Mouse (Mus musculus) lung, postnatal 0 days (tissue): ENCODE data around the gene Tfip11. TPM values are rescaled to one million over a fixed set of nuclear protein-coding genes. Genes with fewer than 3 reads are reported as not detected.

Experiments used
- ATAC-seq: fragments of 200-750 bp; cut with Nextera tagmentation; 2 replicates; pipeline ENCODE4 v1.8.0; 2017; ENCODE audit warnings: moderate library complexity
- DNase-seq: peaks from one replicate; pipeline ENCODE4 v3.0.0-alpha.2; 2016; ENCODE audit warnings: low spot score
- H3K27ac ChIP-seq: fragments of 300-500 bp; sonication (generic); 2 replicates; pipeline ENCODE4 v1.5.1; 2014; ENCODE audit warnings: antibody characterized with exemption, mild to moderate bottlenecking, low read length, mixed read lengths
- H3K27me3 ChIP-seq: fragments of 300-500 bp; sonication (generic); replicated peaks from 2 replicates; pipeline ENCODE4 v1.6.1; 2014; ENCODE audit warnings: low read length, mixed read lengths; ENCODE audit not compliant: insufficient read depth
- H3K36me3 ChIP-seq: fragments of 300-500 bp; sonication (generic); 2 replicates; pipeline ENCODE4 v1.6.1; 2014; ENCODE audit warnings: low read length, mixed read lengths; ENCODE audit not compliant: insufficient read depth
- H3K4me1 ChIP-seq: fragments of 300-500 bp; sonication (generic); 2 replicates; pipeline ENCODE4 v1.6.1; 2014; ENCODE audit warnings: antibody characterized with exemption, low read depth, low read length, mixed read lengths; ENCODE audit not compliant: insufficient read depth
- H3K4me2 ChIP-seq: fragments of 300-500 bp; sonication (generic); replicated peaks from 2 replicates; pipeline ENCODE4 v1.6.1; 2014; ENCODE audit warnings: low read depth, mild to moderate bottlenecking, low read length, moderate library complexity, mixed read lengths
- H3K4me3 ChIP-seq: fragments of 300-500 bp; sonication (generic); 2 replicates; pipeline ENCODE4 v1.5.1; 2014; ENCODE audit warnings: low read depth, low read length
- H3K9ac ChIP-seq: fragments of 300-500 bp; sonication (generic); replicated peaks from 2 replicates; pipeline ENCODE4 v1.6.1; 2014; ENCODE audit warnings: low read depth, mild to moderate bottlenecking
- H3K9me3 ChIP-seq: fragments of 300-500 bp; sonication (generic); 2 replicates; pipeline ENCODE4 v1.6.1; 2016; ENCODE audit warnings: low read length, mixed read lengths
- CTCF ChIP-seq: IDR thresholded peaks from 2 replicates; pipeline ENCODE4 v1.5.1; 2016; ENCODE audit warnings: antibody characterized with exemption, mild to moderate bottlenecking
- EP300 ChIP-seq: IDR thresholded peaks from 2 replicates; pipeline ENCODE4 v1.6.1; 2016; ENCODE audit warnings: antibody characterized with exemption, mild to moderate bottlenecking, control low read depth
- WGBS: fragments of 180-500 bp; shearing (Covaris S2); extraction: QIAGEN DNeasy Blood & Tissue Kit; methylation state at CpG from one replicate; pipeline ENCODE4 v1.1.7; 2014; 5-methylcytosine and 5-hydroxymethylcytosine counted together
- polyA plus RNA-seq: library from polyadenylated mRNA; unstranded; fragments of >200 nt; fragmentation: Nextera tagmentation; extraction: Ambion mirVana; gene quantifications from 2 replicates; pipeline ENCODE4 v1.2.1, GENCODE M21; 2015

Tfip11 gene
- polyA plus RNA-seq, result 16.0 and 16.7 TPM in 2 replicates

DNA sequence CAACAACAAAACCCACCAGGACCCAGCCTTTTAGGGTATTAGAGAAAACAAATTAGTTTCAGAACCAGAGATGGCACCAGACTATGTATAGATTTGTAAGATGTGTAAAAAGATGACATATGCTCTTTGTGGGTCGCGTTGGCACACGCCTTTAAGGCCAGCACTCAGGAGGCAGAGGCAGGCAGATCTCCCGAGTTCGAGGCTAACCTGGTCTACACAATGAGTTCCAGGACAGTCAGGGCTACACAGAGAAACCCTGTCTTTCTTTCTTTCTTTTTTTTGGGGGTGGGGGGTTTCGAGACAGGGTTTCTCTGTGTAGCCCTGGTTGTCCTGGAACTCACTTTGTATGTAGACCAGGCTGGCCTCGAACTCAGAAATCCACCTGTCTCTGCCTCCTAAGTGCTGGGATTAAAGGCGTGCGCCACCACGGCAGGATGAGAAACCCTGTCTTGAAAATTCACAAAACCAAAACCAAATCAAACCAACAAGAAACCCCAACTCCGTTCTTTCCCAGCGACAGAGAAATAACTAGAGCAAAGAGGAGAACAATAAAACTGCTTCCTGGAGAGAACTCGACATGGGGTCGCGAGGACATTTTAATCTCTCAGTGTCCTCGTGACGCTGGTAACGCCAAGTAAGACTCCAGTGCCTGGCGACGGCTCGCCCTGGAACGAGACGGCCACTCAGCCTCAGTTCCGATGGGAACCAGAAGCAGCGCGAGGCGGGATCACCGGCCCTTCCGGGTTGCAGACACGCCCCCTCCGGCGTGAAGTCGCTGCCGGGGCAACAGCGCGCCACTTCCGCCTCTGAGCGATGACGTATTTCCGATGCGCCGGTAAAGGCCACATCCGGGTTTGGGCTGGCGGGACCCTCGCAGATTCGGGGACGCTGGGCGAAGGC is at the start of gene Tfip11:
TSS of gene Tfip11 (plus strand) at position 813 of the 900 bp plus-strand sequence.
- peak; percentile 98 for DNase-seq
- peak within 1 kb of the TSS; percentile 82 for H3K27ac ChIP-seq
- peaks cover 14% of the 10 kb centered on the region; the same call in 1 of the 2 replicates for H3K36me3 ChIP-seq
- TF ChIP-seq CTCF (0 out of 2 replicates have a peak, but pooled peaks have one; percentile 20), EP300 (no peak)
- peaks cover 9% of the 10 kb centered on the region for H3K4me1 ChIP-seq
- H3K9me3 ChIP-seq, result no peaks in the 10 kb centered on the region
- H3K4me2 ChIP-seq, result peak within 1 kb of the TSS; percentile 73
- H3K9ac ChIP-seq, result peak within 1 kb of the TSS; percentile 80
- H3K27me3 ChIP-seq, result no peaks in the 10 kb centered on the region
- peak; percentile 94 for ATAC-seq
- H3K4me3 ChIP-seq, result peak within 1 kb of the TSS; percentile 95
- WGBS, result 7% methylated on average over 48 of the region's 48 CpGs

DNA sequence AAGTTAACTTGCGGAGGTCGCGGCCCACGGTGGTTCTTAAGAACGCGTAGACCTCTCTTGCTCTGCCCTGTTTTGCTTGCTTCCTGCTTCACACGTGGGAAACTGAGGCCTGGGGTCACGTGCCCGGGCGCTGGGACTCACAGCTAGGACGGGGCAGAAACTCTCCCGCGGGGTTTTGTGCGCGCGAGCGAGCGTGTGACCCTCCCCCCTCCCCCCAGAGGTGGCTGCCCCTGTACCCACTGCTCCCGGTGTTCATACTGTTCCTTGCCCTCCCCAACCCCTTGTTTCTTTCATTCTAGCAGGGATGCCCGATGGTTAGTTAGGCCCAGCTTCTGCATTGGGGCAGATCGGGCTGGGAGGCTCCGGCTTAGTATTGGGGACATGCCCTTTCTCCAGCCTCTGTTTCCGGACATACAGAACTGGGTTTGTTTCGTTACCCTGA is 49.2 kb upstream of the Tfip11 start:
- Histone ChIP-seq H3K4me3 (peak overlapping the region; percentile 76), H3K4me2 (peak overlapping the region; percentile 87), H3K27me3 (no peaks in the 10 kb centered on the region), H3K9ac (peak overlapping the region; percentile 86), H3K9me3 (no peaks in the 10 kb centered on the region), H3K27ac (peak overlapping the region; percentile 89), H3K36me3 (no peaks in the 10 kb centered on the region), H3K4me1 (peaks cover 6% of the 10 kb centered on the region)
- under 1% methylated on average over 21 of the region's 24 CpGs for WGBS
- no peak for DNase-seq
- no peak for ATAC-seq
- TF ChIP-seq CTCF, result no peak
- no peak for TF ChIP-seq EP300

DNA sequence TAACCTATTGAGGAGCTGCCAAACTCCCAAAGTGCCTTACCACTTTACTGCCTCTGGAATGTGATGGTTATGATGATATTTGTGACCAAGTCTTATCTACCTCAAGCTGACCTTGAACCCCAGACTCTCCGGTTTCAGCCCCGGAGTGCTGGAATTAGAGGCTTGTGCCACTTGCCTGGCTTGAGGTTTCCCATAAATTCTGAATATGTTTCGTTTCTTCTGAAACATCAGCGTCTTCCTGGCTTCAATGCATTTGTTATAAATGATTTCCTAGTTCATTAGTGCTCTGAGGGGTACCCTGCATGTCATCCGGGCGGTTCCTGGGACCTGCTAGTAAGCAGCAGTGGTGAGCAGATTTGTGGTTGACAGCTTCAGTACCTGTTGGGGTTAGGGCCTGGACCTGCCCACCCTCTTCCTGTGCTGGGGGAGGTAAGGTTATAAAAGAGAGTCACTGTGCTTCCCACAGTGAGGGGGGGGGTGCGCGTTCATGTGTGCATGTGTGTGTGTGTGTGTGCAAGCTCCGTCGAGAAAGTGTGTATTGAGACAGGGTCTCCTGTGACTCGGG is 48.2 kb upstream of the Tfip11 start:
- Histone ChIP-seq H3K27me3 (no peaks in the 10 kb centered on the region), H3K9ac (no peak overlapping the region), H3K4me2 (peak overlapping the region; percentile 87), H3K4me3 (peak overlapping the region; percentile 76), H3K4me1 (peaks cover 6% of the 10 kb centered on the region), H3K9me3 (no peaks in the 10 kb centered on the region), H3K36me3 (no peaks in the 10 kb centered on the region), H3K27ac (no peak overlapping the region)
- WGBS, result 64% methylated on average over 11 of the region's 11 CpGs
- TF ChIP-seq EP300 (no peak), CTCF (no peak)
- ATAC-seq, result no peak
- DNase-seq, result no peak

DNA sequence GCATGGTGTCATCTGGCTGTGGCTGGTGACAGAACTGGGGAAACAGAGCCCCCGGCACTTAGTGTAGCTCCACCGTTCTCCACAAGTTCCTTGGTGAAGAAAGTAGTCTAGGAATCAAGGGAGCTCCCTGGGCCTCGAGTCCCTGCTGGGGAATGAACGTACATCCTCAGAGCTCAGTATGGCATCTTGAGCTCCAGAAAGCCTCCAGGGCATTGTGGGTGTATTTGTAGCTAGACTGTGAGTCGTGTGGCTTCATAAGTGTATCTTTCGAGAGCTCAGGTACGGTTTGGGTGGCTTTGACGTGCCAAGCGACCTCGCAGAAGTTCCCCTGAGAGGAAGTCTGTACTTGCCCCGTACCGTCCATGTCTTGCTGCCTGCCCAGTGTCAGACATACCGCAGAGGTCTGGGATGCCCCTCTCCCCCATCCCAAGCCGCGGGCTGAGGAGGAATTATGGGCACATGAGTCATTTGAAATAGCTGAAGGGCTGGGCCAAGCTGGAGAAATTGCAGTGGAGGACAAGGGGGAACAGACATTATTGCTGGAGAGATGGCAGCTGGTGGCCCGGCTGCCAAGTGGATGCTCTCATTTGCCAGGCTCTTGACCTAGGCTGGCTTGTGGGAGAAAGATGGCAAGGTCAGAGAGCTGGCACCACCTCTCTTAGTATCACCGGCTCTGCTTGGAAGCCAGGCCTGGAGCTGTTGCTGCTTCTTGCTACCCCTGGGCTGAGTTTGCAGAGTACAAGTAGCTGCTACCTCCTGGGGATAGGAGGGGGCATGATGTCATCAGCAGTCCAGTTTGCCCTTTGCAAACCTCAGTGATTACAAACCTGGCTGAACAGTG is 46.8 kb upstream of the Tfip11 start:
- no peak for ATAC-seq
- Histone ChIP-seq H3K4me2 (peak overlapping the region; percentile 87; the same call in 1 of the 2 replicates), H3K4me3 (no peak overlapping the region)

DNA sequence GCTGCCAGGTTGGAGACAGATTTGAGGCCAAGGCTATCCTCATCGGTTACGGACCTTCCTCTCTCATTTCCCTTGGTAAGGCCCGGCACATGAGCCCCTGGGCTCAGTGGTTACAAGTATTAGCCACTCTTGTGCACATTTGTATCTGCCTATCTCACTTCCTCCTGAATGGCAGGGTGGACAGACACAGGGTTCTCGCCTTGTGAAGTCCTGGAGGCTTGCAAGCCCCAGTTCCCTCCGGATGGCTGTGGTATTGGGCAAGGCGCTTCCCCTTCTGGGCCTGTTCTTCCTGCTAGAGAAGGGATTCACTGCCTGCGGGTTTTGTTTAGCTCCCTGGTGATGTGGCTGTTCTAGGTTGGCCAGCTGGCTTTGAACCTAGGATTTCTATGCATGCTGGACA is 46.0 kb upstream of the Tfip11 start:
- Histone ChIP-seq H3K36me3 (no peaks in the 10 kb centered on the region), H3K4me1 (peaks cover 6% of the 10 kb centered on the region), H3K27me3 (no peaks in the 10 kb centered on the region), H3K4me2 (peak overlapping the region; percentile 8; the same call in 1 of the 2 replicates), H3K9me3 (no peaks in the 10 kb centered on the region), H3K27ac (peak overlapping the region; percentile 88), H3K9ac (no peak overlapping the region; the same call in 1 of the 2 replicates), H3K4me3 (no peak overlapping the region)
- 60% methylated on average over 7 of the region's 7 CpGs for WGBS
- DNase-seq (no peak), ATAC-seq (no peak)
- TF ChIP-seq CTCF, result no peak
- no peak for TF ChIP-seq EP300

More for the DNA sequence above, 46.8 kb upstream of the Tfip11 start:
- no peaks in the 10 kb centered on the region for H3K27me3 ChIP-seq
- no peaks in the 10 kb centered on the region for H3K36me3 ChIP-seq
- TF ChIP-seq EP300 (no peak), CTCF (no peak)
- H3K27ac ChIP-seq, result peak overlapping the region; percentile 88
- peaks cover 6% of the 10 kb centered on the region for H3K4me1 ChIP-seq
- DNase-seq, result no peak
- H3K9ac ChIP-seq, result no peak overlapping the region; the same call in 1 of the 2 replicates
- 80% methylated on average over 17 of the region's 17 CpGs for WGBS
- no peaks in the 10 kb centered on the region for H3K9me3 ChIP-seq
